Mouse (Mus musculus): ENCODE data around the gene Tepsin. TPM values are rescaled to one million over a fixed set of nuclear protein-coding genes. Genes with fewer than 3 reads are reported as not detected.

Tepsin gene
- total RNA-seq, 2 experiments from 2014 or later = 8.7 to 9.6 TPM

GRCm38 (mm10) chr11:120065291-120065690 lies 33.2 kb downstream of the Tepsin start:
- DNase-seq (ENCODE audit: low spot score in 2 of 2) = peak; percentile 50 to 66

GRCm38 (mm10) chr11:120064668-120065040 lies 33.9 kb downstream of the Tepsin start:
- no peak for DNase-seq (ENCODE audit: low spot score in 2 of 2)

GRCm38 (mm10) chr11:120064006-120064667 lies 34.4 kb downstream of the Tepsin start:
- DNase-seq (ENCODE audit: low spot score in 2 of 2) = no peak

- DNase-seq (ENCODE audit: low spot score in 2 of 2) = no peak
These were observed 35.2 kb downstream of the Tepsin start for GRCm38 (mm10) chr11:120063326-120063725.

GRCm38 (mm10) chr11:120060634-120061033 lies 37.9 kb downstream of the Tepsin start:
- DNase-seq (ENCODE audit: low spot score in 2 of 2) = no peak

GRCm38 (mm10) chr11:120055953-120056732 lies 42.4 kb downstream of the Tepsin start:
- no peak for DNase-seq (ENCODE audit: low spot score in 2 of 2)

GRCm38 (mm10) chr11:120053846-120054245 lies 44.7 kb downstream of the Tepsin start:
- no peak for DNase-seq (ENCODE audit: low spot score in 2 of 2)

- DNase-seq (ENCODE audit: low spot score in 2 of 2) = no peak
These were observed 46.3 kb downstream of the Tepsin start for GRCm38 (mm10) chr11:120052274-120052673.

GRCm38 (mm10) chr11:120051124-120051811 lies 47.3 kb downstream of the Tepsin start:
- no peak for DNase-seq (ENCODE audit: low spot score in 2 of 2)

- no peak for DNase-seq (ENCODE audit: low spot score in 2 of 2)
These were observed 49.5 kb downstream of the Tepsin start for GRCm38 (mm10) chr11:120049067-120049466.

GRCm38 (mm10) chr11:120048252-120048556 lies 50.3 kb downstream of the Tepsin start:
- no peak for DNase-seq (ENCODE audit: low spot score in 2 of 2)

- DNase-seq (ENCODE audit: low spot score in 2 of 2) = no peak
These were observed 50.8 kb downstream of the Tepsin start for GRCm38 (mm10) chr11:120047531-120048251.

- no peak for DNase-seq (ENCODE audit: low spot score in 2 of 2)
These were observed 51.9 kb downstream of the Tepsin start, which contains the start of gene Aatk for GRCm38 (mm10) chr11:120046553-120047191. Gene Aatk, minus strand, starts transcription at chr11:120047167.

GRCm38 (mm10) chr11:120045839-120046552 lies 52.5 kb downstream of the Tepsin start:
- DNase-seq (ENCODE audit: low spot score in 2 of 2) = no peak

GRCm38 (mm10) chr11:120045341-120045740 lies 53.2 kb downstream of the Tepsin start:
- DNase-seq (ENCODE audit: low spot score in 2 of 2) = no peak

- no peak for DNase-seq (ENCODE audit: low spot score in 2 of 2)
These were observed 56.2 kb downstream of the Tepsin start for GRCm38 (mm10) chr11:120042141-120042838.

- DNase-seq (ENCODE audit: low spot score in 2 of 2) = peak in 1 of 2 experiments; percentile 56
These were observed 57.1 kb downstream of the Tepsin start for GRCm38 (mm10) chr11:120041191-120042123.
